Mouse (Mus musculus) liver, embryonic 14.5 days (tissue): Measurements from ENCODE around the gene Plcb1. TPM values are rescaled to one million over a fixed set of nuclear protein-coding genes. Genes with fewer than 3 reads are reported as not detected.

Experiments
- ATAC-seq: fragments of 200-750 bp; cut with Nextera tagmentation; 2 replicates; pipeline ENCODE4 v1.8.0; 2017; ENCODE audit warnings: moderate number of reproducible peaks, mild to moderate bottlenecking, moderate library complexity; ENCODE audit not compliant: insufficient read depth
- DNase-seq, 3 experiments: peaks; one replicate each; pipeline ENCODE4 v3.0.0-alpha.2; 2012 to 2013; ENCODE audit warnings: low read depth in 3 of 3, low spot score in 3 of 3
- H3K27ac ChIP-seq: fragments of 300-500 bp; sonication (generic); 2 replicates; pipeline ENCODE4 v1.5.1; 2014; ENCODE audit warnings: moderate library complexity, mild to moderate bottlenecking, control low read depth, inconsistent platforms
- H3K27me3 ChIP-seq: fragments of 300-500 bp; sonication (generic); 2 replicates; pipeline ENCODE4 v1.6.1; 2014; ENCODE audit warnings: mild to moderate bottlenecking, low read length, moderate library complexity; ENCODE audit not compliant: control insufficient read depth, insufficient read depth
- H3K36me3 ChIP-seq: fragments of 300-500 bp; sonication (generic); replicated peaks from 2 replicates; pipeline ENCODE4 v1.6.1; 2014; ENCODE audit warnings: low read depth; ENCODE audit not compliant: control insufficient read depth, insufficient read depth
- H3K4me1 ChIP-seq, 2 experiments: fragments of 200-500 bp in 1 of 2; fragments of 300-500 bp in 1 of 2; sonication (generic) in 1 of 2; replicated peaks; 2 replicates each; pipeline ENCODE4 v1.6.1; 2012 to 2014; ENCODE audit warnings: antibody characterized with exemption in 1 of 2, inconsistent platforms in 1 of 2, low read length in 1 of 2; ENCODE audit not compliant: control insufficient read depth in 2 of 2, insufficient read depth in 2 of 2
- H3K4me2 ChIP-seq: fragments of 300-500 bp; sonication (generic); 2 replicates; pipeline ENCODE4 v1.6.1; 2014; ENCODE audit warnings: low read depth, mild to moderate bottlenecking, control low read depth, moderate library complexity
- H3K4me3 ChIP-seq, 2 experiments: fragments of 200-500 bp in 1 of 2; fragments of 300-500 bp in 1 of 2; sonication (generic) in 1 of 2; 2 replicates each; pipeline ENCODE4 v1.5.1; 2012 to 2014; ENCODE audit warnings: low read depth in 2 of 2, low read length in 2 of 2, mild to moderate bottlenecking in 2 of 2, control low read depth in 1 of 2, inconsistent platforms in 1 of 2, moderate library complexity in 1 of 2; ENCODE audit not compliant: insufficient read depth in 1 of 2
- H3K9ac ChIP-seq: fragments of 300-500 bp; sonication (generic); replicated peaks from 2 replicates; pipeline ENCODE4 v1.6.1; 2014; ENCODE audit warnings: mild to moderate bottlenecking, control low read depth, moderate library complexity
- H3K9me3 ChIP-seq: fragments of 300-500 bp; sonication (generic); 2 replicates; pipeline ENCODE4 v1.6.1; 2016; ENCODE audit warnings: low read length, mixed read lengths; ENCODE audit not compliant: control insufficient read depth
- CTCF ChIP-seq: IDR thresholded peaks from 2 replicates; pipeline ENCODE4 v1.5.1; 2016; ENCODE audit warnings: antibody characterized with exemption, low read depth, control low read depth
- EP300 ChIP-seq: IDR thresholded peaks from 2 replicates; pipeline ENCODE4 v1.6.1; 2016; ENCODE audit warnings: antibody characterized with exemption, low read depth
- WGBS: fragments of 180-500 bp; shearing (Covaris S2); extraction: QIAGEN DNeasy Blood & Tissue Kit; methylation state at CpG from one replicate; pipeline ENCODE4 v1.1.7; 2014; ENCODE audit not compliant: insufficient replicate concordance; 5-methylcytosine and 5-hydroxymethylcytosine counted together
- polyA plus RNA-seq, 2 experiments: library from polyadenylated mRNA; depleted of rRNA in 1 of 2; stranded (reverse) in 1 of 2; unstranded in 1 of 2; fragments of >200 nt; fragmentation: Nextera tagmentation in 1 of 2; extraction: Ambion mirVana in 1 of 2; gene quantifications; 2 replicates each; pipeline versions ENCODE4 v1.2.1 to v1.2.3; 2012 to 2014

The Plcb1 gene
- polyA plus RNA-seq, 2 experiments, result 0.56 to 3.0 TPM

- no peak overlapping the region for H3K27ac ChIP-seq
- no peak overlapping the region for H3K4me2 ChIP-seq
- DNase-seq, result no peak
- H3K9me3 ChIP-seq, result no peaks in the 10 kb centered on the region
- H3K4me3 ChIP-seq, result no peak overlapping the region
- WGBS, result 48% methylated on average over 4 of the region's 4 CpGs
- no peak for ATAC-seq
- H3K4me1 ChIP-seq, result no peaks in the 10 kb centered on the region
- no peak for TF ChIP-seq EP300
- H3K27me3 ChIP-seq, result no peaks in the 10 kb centered on the region
- no peak overlapping the region for H3K9ac ChIP-seq
- no peaks in the 10 kb centered on the region for H3K36me3 ChIP-seq
Observed at GRCm38 (mm10) chr2:135175544-135175943, 389.7 kb downstream of the Plcb1 start.

DNA sequence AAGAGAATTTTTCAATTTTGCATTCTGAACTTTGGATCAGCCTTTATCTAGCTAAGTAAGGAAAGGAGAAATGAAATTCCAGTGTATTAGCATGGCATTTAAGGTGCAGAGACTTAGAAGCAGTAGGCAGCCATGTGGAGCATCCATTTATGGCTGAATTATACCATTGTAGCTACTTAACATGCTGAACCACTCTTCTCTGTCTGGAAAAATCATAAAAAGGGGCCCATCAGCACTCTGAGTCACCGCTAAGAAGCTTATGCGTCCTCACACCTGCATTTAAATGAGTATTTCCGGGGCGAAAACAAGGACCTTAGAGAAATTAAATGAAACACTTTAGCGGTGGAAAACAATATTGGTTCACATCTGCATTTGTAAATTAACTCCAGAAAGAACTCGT, 401.8 kb downstream of the Plcb1 start:
- no peaks in the 10 kb centered on the region for H3K36me3 ChIP-seq
- H3K9ac ChIP-seq, result no peak overlapping the region
- no peak overlapping the region for H3K4me2 ChIP-seq
- DNase-seq, result no peak
- no peak overlapping the region for H3K27ac ChIP-seq
- WGBS, result 61% methylated on average over 6 of the region's 6 CpGs
- no peak for ATAC-seq
- no peak overlapping the region for H3K4me3 ChIP-seq
- H3K9me3 ChIP-seq, result no peaks in the 10 kb centered on the region
- H3K4me1 ChIP-seq, result no peaks in the 10 kb centered on the region
- H3K27me3 ChIP-seq, result no peaks in the 10 kb centered on the region
- TF ChIP-seq EP300 (no peak), CTCF (no peak)

- ATAC-seq, result no peak
- H3K4me1 ChIP-seq, result no peaks in the 10 kb centered on the region
Observed at GRCm38 (mm10) chr2:135200830-135201229, 415.0 kb downstream of the Plcb1 start.

DNA sequence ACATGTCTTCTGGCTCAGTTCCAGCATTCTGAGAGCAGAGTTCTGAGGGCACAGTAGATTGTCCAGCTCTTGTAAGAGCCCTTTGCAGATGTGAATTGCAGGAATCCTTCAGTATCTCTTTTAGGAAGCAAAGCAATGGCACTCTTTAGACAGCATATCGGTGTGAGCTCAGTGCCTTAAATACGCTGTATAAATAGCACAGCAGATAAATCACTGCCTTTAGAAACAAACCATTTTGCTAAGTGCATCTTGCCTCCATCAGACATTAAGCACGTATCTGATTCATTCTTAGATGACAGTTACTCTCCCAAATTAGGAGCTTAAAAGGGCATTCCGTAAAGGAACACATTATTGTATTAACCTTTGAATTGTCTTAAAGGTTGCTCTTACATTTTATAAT, 416.5 kb downstream of the Plcb1 start:
- Histone ChIP-seq H3K27ac (no peak overlapping the region), H3K4me3 (no peak overlapping the region), H3K4me1 (no peaks in the 10 kb centered on the region), H3K36me3 (no peaks in the 10 kb centered on the region), H3K27me3 (no peaks in the 10 kb centered on the region), H3K9me3 (no peaks in the 10 kb centered on the region), H3K9ac (no peak overlapping the region), H3K4me2 (no peak overlapping the region)
- whole genome bisulfite sequencing, result 73% methylated on average over 4 of the region's 4 CpGs
- DNase-seq (no peak), ATAC-seq (no peak)
- no peak for TF ChIP-seq EP300
- TF ChIP-seq CTCF, result no peak

More at GRCm38 (mm10) chr2:135200830-135201229, 415.0 kb downstream of the Plcb1 start:
- Histone ChIP-seq H3K4me2 (no peak overlapping the region), H3K9me3 (no peaks in the 10 kb centered on the region), H3K27ac (no peak overlapping the region), H3K4me3 (no peak overlapping the region), H3K9ac (no peak overlapping the region), H3K27me3 (no peaks in the 10 kb centered on the region), H3K36me3 (no peaks in the 10 kb centered on the region)
- WGBS, result 50% methylated on average over 3 of the region's 3 CpGs
- DNase-seq, result no peak
- no peak for TF ChIP-seq EP300
- TF ChIP-seq CTCF, result no peak

DNA sequence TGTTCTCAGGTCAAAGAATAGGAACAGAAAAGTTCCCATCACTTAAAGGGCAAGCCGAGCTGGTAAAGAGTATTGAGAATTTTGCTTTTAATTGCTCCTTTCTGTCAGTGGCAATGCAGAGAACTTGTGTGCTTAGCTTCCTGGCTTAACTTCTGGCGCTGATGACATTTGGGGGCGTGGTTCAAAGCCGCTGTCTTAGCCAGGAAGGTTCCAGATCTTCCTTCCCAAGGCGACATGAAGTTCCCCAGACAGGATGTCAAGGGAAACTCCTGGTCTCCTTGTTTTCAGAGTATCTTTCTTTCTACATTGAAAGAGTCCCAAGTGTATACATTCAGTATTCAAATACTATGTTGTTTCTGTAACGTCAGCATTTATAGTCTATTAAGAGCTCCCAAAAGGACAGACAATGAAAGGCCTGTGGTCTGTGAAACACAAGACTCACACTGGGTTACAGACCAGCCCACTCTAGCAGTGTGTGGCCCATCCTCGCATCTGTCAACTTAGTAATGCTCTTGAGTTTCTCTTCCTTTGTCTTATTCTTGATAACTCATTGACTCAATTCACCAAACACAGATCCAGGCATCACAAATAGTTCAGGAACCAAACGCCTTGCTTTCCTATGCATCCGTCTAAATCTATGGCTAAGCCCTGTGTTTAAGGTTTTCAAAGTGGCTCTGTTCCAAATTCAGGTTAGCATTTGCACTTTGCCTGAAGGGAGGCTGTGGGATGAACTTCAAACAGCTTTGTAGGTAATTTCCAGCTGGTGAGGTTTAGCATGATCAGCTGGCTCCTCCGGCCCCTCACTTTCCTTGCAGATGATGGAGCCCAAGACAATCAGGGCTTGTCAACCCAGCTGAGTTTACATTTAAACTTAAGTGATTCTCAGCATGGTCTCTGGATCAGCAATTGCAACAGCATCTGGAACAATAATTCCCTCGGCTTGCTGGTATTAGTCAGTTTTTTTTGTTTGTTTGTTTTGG, 418.6 kb downstream of the Plcb1 start:
- no peak overlapping the region for H3K9ac ChIP-seq
- TF ChIP-seq EP300 (no peak), CTCF (no peak)
- no peaks in the 10 kb centered on the region for H3K9me3 ChIP-seq
- no peaks in the 10 kb centered on the region for H3K27me3 ChIP-seq
- 67% methylated on average over 11 of the region's 11 CpGs for WGBS
- H3K36me3 ChIP-seq, result no peaks in the 10 kb centered on the region
- DNase-seq (no peak), ATAC-seq (no peak)
- no peaks in the 10 kb centered on the region for H3K4me1 ChIP-seq
- H3K4me2 ChIP-seq, result no peak overlapping the region
- no peak overlapping the region for H3K27ac ChIP-seq
- no peak overlapping the region for H3K4me3 ChIP-seq
